Mouse (Mus musculus) lung, postnatal 0 days (tissue): ENCODE data around the gene Mcidas. TPM values are rescaled to one million over a fixed set of nuclear protein-coding genes. Genes with fewer than 3 reads are reported as not detected.
A peak's percentile ranks its signal among the peaks of the same experiment; 100 is the strongest.

ENCODE experiments used
- ATAC-seq: fragments of 200-750 bp; cut with Nextera tagmentation; 2 replicates; pipeline ENCODE4 v1.8.0; 2017; ENCODE audit warnings: moderate library complexity
- DNase-seq: peaks from one replicate; pipeline ENCODE4 v3.0.0-alpha.2; 2016; ENCODE audit warnings: low spot score
- H3K27ac ChIP-seq: fragments of 300-500 bp; sonication (generic); 2 replicates; pipeline ENCODE4 v1.5.1; 2014; ENCODE audit warnings: antibody characterized with exemption, mild to moderate bottlenecking, low read length, mixed read lengths
- H3K27me3 ChIP-seq: fragments of 300-500 bp; sonication (generic); replicated peaks from 2 replicates; pipeline ENCODE4 v1.6.1; 2014; ENCODE audit warnings: low read length, mixed read lengths; ENCODE audit not compliant: insufficient read depth
- H3K36me3 ChIP-seq: fragments of 300-500 bp; sonication (generic); 2 replicates; pipeline ENCODE4 v1.6.1; 2014; ENCODE audit warnings: low read length, mixed read lengths; ENCODE audit not compliant: insufficient read depth
- H3K4me1 ChIP-seq: fragments of 300-500 bp; sonication (generic); 2 replicates; pipeline ENCODE4 v1.6.1; 2014; ENCODE audit warnings: antibody characterized with exemption, low read depth, low read length, mixed read lengths; ENCODE audit not compliant: insufficient read depth
- H3K4me2 ChIP-seq: fragments of 300-500 bp; sonication (generic); replicated peaks from 2 replicates; pipeline ENCODE4 v1.6.1; 2014; ENCODE audit warnings: low read depth, mild to moderate bottlenecking, low read length, moderate library complexity, mixed read lengths
- H3K4me3 ChIP-seq: fragments of 300-500 bp; sonication (generic); 2 replicates; pipeline ENCODE4 v1.5.1; 2014; ENCODE audit warnings: low read depth, low read length
- H3K9ac ChIP-seq: fragments of 300-500 bp; sonication (generic); replicated peaks from 2 replicates; pipeline ENCODE4 v1.6.1; 2014; ENCODE audit warnings: low read depth, mild to moderate bottlenecking
- H3K9me3 ChIP-seq: fragments of 300-500 bp; sonication (generic); 2 replicates; pipeline ENCODE4 v1.6.1; 2016; ENCODE audit warnings: low read length, mixed read lengths
- CTCF ChIP-seq: IDR thresholded peaks from 2 replicates; pipeline ENCODE4 v1.5.1; 2016; ENCODE audit warnings: antibody characterized with exemption, mild to moderate bottlenecking
- EP300 ChIP-seq: IDR thresholded peaks from 2 replicates; pipeline ENCODE4 v1.6.1; 2016; ENCODE audit warnings: antibody characterized with exemption, mild to moderate bottlenecking, control low read depth
- WGBS: fragments of 180-500 bp; shearing (Covaris S2); extraction: QIAGEN DNeasy Blood & Tissue Kit; methylation state at CpG from one replicate; pipeline ENCODE4 v1.1.7; 2014; 5-methylcytosine and 5-hydroxymethylcytosine counted together
- polyA plus RNA-seq: library from polyadenylated mRNA; unstranded; fragments of >200 nt; fragmentation: Nextera tagmentation; extraction: Ambion mirVana; gene quantifications from 2 replicates; pipeline ENCODE4 v1.2.1, GENCODE M21; 2015

Gene Mcidas
- polyA plus RNA-seq, 1 experiment from 2014 or later, result 1.1 TPM

DNA sequence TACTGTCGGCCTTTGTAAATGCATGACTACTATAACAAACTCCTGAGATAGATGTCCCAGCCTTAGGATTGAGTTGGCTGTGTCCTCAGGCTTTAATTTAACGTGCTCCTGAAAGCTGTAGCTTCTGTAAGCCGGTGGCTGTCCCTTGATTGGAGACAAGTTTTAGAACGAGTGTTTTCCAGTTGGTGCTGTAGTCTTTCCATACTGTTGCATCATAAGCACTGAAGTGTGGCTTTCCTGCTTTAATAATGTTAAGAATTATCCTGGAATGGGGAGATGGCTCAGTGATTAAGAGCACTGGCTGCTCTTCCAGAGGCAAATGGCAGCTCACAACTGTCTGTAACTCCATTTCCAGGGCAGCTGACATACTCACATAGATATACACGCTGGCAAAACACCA, 26.4 kb upstream of the Mcidas start:
- TF ChIP-seq EP300, result no peak
- Histone ChIP-seq H3K27me3 (no peaks in the 10 kb centered on the region), H3K4me3 (no peak overlapping the region), H3K9me3 (no peaks in the 10 kb centered on the region), H3K9ac (no peak overlapping the region), H3K4me2 (no peak overlapping the region), H3K27ac (no peak overlapping the region), H3K4me1 (no peaks in the 10 kb centered on the region), H3K36me3 (peaks cover 25% of the 10 kb centered on the region; the same call in 1 of the 2 replicates)
- DNase-seq (no peak), ATAC-seq (no peak)
- WGBS, result 89% methylated on average over 5 of the region's 5 CpGs

DNA sequence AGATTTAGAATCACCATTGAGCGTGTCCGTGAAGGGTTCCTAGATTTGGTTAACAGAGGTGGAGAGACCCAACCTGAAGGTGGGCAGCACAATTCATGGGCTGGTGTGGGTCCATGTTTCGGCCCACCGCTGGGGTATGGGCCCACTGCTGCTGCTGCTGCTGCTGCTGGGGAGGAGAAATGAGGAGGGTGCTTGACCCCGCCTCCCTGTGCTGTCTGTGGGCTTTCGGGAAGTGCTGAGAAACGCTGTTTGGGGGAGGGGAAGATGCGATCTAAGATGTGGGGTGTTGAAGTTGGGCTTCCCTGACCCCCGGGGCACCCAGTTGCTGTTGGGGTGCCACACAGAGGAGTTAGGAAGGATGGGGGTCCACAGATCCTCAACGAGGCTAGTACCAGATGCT, 16.9 kb upstream of the Mcidas start:
- H3K9ac ChIP-seq, result no peak overlapping the region
- H3K9me3 ChIP-seq, result no peaks in the 10 kb centered on the region
- whole genome bisulfite sequencing, result 45% methylated on average over 10 of the region's 10 CpGs
- H3K4me2 ChIP-seq, result no peak overlapping the region
- H3K36me3 ChIP-seq, result no peaks in the 10 kb centered on the region
- H3K4me1 ChIP-seq, result no peaks in the 10 kb centered on the region
- H3K27me3 ChIP-seq, result no peaks in the 10 kb centered on the region
- no peak overlapping the region for H3K4me3 ChIP-seq
- no peak overlapping the region for H3K27ac ChIP-seq
- TF ChIP-seq EP300, result no peak
- no peak for TF ChIP-seq CTCF
- no peak for ATAC-seq
- DNase-seq, result no peak

DNA sequence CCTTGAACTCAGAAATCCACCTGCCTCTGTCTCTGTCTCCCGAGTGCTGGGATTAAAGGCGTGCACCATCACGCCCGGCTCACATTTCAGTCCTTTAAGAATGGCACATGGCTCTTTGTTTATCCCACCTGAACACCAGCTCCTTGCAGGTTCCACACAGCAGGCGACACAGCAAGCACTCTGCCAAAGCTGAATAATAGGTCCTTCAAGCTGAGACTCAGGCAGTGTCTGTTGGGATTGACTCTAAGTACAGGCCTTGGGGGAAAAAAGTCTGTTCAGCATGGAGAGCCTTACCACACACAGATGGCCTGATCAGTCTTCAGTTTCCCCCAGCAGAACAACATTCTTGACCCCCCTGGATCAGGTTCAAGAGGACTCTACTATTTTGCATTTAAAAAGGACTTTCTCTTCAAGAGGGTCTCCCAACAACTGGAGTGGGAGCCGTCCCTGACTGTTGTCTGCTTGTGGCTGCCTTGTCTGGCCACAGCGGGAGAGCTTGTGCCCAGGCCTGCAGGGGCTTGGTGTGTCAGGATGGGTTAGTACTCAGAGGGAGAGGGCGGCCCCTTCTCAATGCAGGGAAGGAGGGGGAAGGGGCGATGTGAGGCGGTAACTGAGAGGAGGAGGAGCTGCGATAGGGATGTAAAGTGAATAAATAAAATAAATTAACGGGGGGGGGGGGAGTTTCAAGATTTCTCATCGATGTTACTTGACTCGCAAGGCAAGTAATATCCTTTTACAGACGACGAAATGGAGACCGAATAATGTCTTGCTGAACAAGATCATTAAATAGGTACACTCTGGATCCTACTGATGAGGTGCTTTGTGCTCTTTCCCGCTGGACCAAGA, 7.8 kb upstream of the Mcidas start:
- H3K4me3 ChIP-seq, result no peak overlapping the region

DNA sequence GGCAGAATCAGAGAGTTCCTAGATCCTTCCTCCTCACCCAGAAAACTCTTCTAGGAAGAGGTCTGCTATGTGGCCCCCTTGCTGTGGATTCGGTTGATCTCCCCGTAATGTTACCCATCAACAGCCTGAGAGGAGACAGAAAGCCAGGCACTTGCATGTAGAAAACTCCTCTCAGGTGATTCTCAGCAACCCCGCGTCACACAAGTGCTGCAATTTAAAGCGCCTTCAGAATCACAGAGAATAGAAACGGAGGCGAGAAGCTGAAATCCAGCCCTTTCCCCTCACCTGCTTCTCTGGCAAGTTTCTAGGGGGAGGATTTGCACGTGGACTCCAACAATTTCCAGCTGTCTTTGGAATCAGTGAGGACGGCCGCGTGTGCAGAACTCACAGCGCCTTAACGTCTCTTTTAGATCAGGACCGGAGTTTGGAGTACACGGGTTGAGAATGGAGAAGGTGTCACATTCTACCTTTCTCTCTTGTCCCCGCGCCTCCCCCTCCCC, 7.1 kb upstream of the Mcidas start:
- TF ChIP-seq EP300, result no peak
- no peak for TF ChIP-seq CTCF
- Histone ChIP-seq H3K4me1 (peaks cover 26% of the 10 kb centered on the region), H3K9ac (no peak overlapping the region), H3K9me3 (no peaks in the 10 kb centered on the region), H3K4me2 (peak overlapping the region; percentile 83), H3K4me3 (no peak overlapping the region; the same call in 1 of the 2 replicates), H3K27ac (no peak overlapping the region), H3K36me3 (no peaks in the 10 kb centered on the region), H3K27me3 (peaks cover 37% of the 10 kb centered on the region)
- 2% methylated on average over 17 of the region's 17 CpGs for WGBS
- no peak for ATAC-seq
- DNase-seq, result no peak

More for the DNA sequence above, 7.8 kb upstream of the Mcidas start:
- DNase-seq, result no peak
- Histone ChIP-seq H3K9me3 (no peaks in the 10 kb centered on the region), H3K27me3 (peaks cover 32% of the 10 kb centered on the region), H3K4me1 (peaks cover 26% of the 10 kb centered on the region), H3K36me3 (no peaks in the 10 kb centered on the region), H3K9ac (no peak overlapping the region), H3K4me2 (no peak overlapping the region), H3K27ac (no peak overlapping the region)
- 19% methylated on average over 16 of the region's 18 CpGs for WGBS
- no peak for ATAC-seq
- TF ChIP-seq EP300 (no peak), CTCF (no peak)

DNA sequence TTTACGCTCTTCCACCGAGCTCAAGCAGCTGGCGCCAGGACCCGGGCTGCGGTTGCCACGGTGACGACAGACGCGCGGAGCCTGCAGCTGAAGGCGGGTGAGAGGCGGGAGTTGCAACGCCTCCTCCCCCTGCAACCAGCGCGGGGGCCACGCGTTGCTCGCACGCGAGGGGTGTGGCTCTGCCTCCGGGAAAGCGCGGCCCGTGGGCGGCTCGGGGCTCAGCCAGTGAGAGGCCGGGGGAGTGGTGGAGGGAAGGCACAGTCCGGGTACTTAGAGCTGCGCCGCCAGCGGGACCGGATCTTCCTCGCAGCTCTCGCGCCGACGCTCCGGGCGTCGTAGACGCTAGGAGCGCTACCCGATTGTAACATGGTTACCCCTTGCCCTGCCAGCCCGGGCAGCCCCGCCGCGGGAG, 6.1 kb upstream of the Mcidas start, which contains the start of gene Ccno:
Ccno (plus strand) TSS at position 271 of the 412 bp plus-strand sequence.
- H3K9ac ChIP-seq, result no peak within 1 kb of the TSS; the same call in 1 of the 2 replicates
- no peaks in the 10 kb centered on the region for H3K9me3 ChIP-seq
- peak within 1 kb of the TSS; percentile 54 for H3K27ac ChIP-seq
- H3K4me1 ChIP-seq, result peaks cover 26% of the 10 kb centered on the region
- H3K36me3 ChIP-seq, result no peaks in the 10 kb centered on the region
- H3K27me3 ChIP-seq, result peaks cover 42% of the 10 kb centered on the region
- peak within 1 kb of the TSS; percentile 83 for H3K4me2 ChIP-seq
- peak; percentile 99 for ATAC-seq
- peak within 1 kb of the TSS; percentile 42 for H3K4me3 ChIP-seq
- no peak for TF ChIP-seq EP300
- TF ChIP-seq CTCF, result peak; percentile 34
- peak; percentile 99 for DNase-seq
- WGBS, result 2% methylated on average over 36 of the region's 47 CpGs

DNA sequence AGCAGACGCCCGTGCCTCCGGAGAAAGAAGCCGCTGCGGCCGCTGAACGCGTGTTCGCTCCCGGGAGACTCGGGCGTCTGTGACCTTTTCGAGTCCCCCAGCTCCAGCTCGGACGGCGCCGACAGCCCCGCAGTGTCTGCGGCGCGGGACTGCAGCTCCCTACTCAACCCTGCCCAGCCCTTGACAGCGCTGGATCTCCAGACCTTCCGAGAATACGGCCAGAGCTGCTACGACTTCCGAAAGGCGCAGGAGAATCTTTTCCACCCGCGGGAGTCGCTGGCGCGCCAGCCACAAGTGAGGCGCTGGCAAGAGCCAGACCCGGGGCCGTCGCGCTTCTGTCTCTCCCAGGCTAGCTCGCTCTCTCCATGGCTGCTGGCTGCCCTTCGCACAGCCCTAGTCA, 5.7 kb upstream of the Mcidas start:
- DNase-seq (no peak), ATAC-seq (peak; percentile 32)
- Histone ChIP-seq H3K36me3 (no peaks in the 10 kb centered on the region), H3K4me2 (peak overlapping the region; percentile 83), H3K4me1 (peaks cover 26% of the 10 kb centered on the region), H3K4me3 (peak overlapping the region; percentile 42), H3K9me3 (no peaks in the 10 kb centered on the region), H3K27me3 (peaks cover 44% of the 10 kb centered on the region), H3K27ac (peak overlapping the region; percentile 54), H3K9ac (no peak overlapping the region; the same call in 1 of the 2 replicates)
- TF ChIP-seq CTCF, result no peak
- no peak for TF ChIP-seq EP300
- WGBS, result under 1% methylated on average over 38 of the region's 39 CpGs
